Mouse (Mus musculus) bone marrow macrophage, adult 2 months (primary cell): ENCODE data around the gene Teddm1b.

ENCODE experiments used
- CTCF ChIP-seq: IDR thresholded peaks from 2 replicates; pipeline ENCODE4 v1.5.1; 2012; ENCODE audit warnings: low read depth, mild to moderate bottlenecking, low read length, moderate library complexity
- POLR2A ChIP-seq: IDR thresholded peaks from 2 replicates; pipeline ENCODE4 v1.6.1; 2012; ENCODE audit warnings: mild to moderate bottlenecking, low read depth, low read length, borderline replicate concordance

- no peak for TF ChIP-seq CTCF
- TF ChIP-seq POLR2A, result no peak
These were observed 16.0 kb downstream of the Teddm1b start for GRCm38 (mm10) chr1:153890121-153890520.
